Mouse (Mus musculus): ENCODE data around the gene 4932438H23Rik.
"Not testable (repeated sequence)": the region's sequence is repeated elsewhere in the genome, so short reads cannot be mapped to it uniquely, and the experiment has no call there.

The 4932438H23Rik gene

DNA sequence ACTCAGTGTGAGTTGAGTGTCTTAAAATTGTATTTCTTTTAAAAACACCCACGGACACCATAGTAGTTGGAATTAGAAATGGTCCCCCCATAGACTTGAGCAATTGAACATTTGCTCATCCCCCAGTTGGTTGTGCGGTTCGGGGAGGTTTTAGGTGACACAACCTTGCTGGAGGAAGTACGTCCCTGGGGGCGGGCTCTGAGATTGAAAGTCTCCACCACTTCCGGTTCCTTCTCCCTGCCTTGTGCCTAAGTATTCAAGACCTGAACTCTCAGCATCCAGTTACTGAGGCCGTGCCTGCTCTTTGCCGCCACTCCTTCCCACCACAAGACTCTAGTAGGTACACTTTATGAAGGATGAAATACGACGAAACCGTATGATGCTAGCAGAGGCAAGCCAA lies 2.9 kb upstream of the 4932438H23Rik start:
- no peak for DNase-seq

DNA sequence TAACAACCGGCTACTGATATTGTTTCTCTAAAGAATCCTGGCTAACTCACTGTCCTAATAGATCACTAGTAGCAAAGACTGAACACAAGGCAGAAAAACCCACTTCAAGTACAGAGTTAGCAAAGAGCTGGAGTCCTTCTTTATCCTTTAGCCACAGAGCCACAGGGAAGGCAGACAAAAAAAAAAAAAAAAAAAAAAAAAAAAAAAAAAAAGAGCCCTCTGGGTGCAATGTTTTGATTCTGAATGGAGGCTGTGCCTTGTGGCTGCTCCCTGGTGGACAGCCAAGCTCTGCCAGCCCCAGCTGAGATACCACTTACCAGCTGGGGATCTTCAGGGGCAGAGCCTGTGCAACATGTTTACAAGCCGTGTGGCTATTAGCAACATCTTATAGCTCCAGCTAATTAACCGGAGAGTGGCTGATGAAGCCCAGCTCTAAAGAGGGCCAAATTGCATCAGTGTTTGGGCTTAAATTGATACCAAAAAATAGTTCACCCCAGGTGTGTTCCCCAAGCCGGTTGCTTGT lies 2.1 kb upstream of the 4932438H23Rik start:
- DNase-seq, result no peak

DNA sequence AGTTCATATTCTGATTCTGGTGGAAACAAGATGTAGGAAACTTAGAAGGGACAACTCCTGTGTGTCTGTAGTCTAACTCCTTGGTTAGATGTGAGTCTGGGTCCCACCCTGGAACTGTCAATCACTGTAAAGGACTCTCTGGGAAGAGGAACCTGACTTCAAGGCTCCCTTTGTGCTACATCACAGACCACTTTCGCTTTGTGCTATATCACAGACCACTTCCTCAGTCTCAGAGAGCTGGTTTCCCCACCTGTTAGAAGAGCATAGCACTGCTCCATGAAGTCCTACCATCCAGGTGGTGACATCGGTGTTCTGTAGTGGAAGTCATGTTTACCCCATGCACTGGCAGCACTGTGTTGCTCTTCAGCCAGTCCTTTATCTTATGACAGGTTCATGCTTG lies 1.1 kb upstream of the 4932438H23Rik start:
- no peak for DNase-seq

DNA sequence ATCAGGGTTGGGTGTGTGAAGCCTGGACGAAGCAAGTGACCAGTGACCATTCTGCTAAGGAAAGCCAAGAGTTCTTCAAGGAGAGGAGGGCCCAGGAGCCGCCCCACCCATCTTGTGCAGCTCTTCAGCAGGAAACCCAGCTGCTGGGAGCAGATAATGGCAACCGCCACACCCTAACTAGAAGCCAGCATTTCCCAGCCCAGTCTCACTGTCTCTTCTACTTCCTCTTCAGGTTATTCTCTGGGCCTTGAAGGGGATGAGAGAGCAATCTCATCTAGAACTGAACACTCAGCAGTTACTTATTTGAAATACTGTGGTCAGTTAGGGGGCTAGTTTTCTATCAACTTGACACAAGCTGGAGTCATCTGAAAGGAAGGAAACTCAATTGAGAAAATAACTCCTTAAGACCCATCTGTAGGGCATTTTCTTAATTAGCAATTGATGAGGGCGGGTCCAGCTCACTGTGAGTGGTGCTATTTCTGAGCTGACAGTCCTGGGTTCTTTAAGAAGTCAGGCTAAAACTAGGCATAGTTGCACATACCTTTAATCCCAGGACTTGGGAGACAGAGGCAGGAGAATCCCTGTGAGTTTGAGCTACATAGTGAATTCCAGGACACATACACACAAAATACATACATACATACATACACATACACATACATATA lies 8.1 kb downstream of the 4932438H23Rik start:
- no peak for DNase-seq

DNA sequence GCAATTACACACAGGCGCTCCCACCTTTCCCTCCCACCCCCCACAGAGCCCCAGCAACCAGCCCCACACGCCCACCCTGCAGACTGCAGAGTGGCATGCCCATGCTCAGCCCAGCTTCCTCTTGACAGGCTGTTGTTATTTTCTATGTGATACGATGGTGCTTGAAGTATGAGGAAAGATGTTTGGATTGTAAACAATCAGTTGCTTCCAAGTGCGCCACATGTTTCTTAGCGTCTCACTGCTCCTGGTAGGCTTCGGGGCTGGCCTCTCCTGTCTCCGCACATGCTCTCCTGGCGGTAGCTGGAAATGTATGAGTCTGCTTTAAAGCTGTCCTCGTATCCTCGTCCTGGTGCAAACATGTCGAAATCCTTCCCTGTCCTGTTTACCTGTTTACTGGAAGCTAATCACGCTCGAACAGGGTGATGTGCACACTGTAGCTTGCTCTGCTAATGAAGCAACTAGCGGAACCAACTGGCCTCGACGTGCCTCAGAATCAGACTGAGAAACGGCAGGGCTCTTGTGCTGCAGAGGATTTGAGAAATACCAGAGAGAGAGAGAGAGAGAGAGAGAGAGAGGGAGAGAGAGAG lies 9.6 kb downstream of the 4932438H23Rik start:
- no peak for DNase-seq

GRCm38 (mm10) chr16:91084307-91085238 lies 10.3 kb downstream of the 4932438H23Rik start:
- peak; percentile 10 for DNase-seq

- DNase-seq, result no peak
Observed at GRCm38 (mm10) chr16:91083002-91083646, 11.8 kb downstream of the 4932438H23Rik start.

DNA sequence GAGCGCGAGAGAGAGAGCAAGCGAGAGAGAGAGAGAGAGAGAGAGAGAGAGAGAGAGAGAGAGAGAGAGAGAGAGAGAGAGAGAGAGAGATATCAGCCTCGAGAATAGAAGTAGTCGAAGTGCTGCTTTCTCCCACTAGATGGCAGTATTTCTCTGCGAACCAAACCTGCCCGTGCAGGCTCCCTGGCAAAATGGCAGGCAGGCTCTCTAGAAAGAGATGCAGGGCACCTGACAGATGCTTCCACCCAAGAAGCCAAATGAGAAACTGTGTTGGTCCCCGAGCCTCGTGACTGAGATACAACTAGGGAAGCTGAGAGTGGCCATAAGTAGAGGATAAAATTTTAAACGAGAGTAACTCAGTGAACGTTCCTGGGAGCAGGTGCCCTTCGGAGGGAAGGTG lies 13.4 kb downstream of the 4932438H23Rik start:
- DNase-seq, result peak; percentile 76

DNA sequence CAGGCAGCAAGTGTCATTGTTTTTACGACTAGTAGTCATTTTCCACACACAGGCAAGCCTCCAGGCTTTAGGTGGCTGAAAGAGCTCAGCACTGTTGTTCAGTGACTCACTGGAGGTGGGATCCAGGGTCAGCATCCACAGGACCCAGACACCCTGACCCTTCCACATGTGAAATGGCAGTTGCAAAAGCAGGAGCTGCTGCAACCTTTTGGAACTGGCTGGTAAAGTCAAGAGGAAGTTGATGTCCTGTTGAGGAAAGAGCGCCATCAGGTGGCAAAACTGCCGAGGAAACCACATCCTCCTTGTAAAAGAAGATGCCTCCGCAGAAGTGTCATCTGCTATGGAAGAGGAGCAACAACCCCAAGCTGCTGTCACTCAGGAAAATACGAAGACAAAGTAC lies 18.7 kb downstream of the 4932438H23Rik start:
- DNase-seq, result no peak

DNA sequence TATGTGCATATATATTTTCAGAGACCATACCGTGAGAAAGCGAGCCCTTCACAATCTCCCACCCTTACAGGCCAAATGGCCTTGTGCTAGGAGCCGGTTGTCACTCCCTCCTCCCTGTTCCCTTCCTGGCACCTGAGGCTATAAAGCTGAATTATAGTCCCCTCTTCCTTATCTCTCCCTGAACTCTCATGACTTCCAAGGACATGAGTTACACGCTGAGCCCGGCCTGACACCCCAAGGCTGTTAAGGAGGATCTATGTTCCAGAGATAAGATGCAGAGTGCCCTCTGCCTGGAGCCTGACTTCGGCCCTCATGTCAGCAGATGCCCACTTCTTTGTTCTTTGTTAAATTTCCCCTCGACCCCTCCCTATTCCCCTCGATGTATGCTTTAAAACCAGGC lies 19.5 kb downstream of the 4932438H23Rik start:
- not testable (repeated sequence) for DNase-seq

DNA sequence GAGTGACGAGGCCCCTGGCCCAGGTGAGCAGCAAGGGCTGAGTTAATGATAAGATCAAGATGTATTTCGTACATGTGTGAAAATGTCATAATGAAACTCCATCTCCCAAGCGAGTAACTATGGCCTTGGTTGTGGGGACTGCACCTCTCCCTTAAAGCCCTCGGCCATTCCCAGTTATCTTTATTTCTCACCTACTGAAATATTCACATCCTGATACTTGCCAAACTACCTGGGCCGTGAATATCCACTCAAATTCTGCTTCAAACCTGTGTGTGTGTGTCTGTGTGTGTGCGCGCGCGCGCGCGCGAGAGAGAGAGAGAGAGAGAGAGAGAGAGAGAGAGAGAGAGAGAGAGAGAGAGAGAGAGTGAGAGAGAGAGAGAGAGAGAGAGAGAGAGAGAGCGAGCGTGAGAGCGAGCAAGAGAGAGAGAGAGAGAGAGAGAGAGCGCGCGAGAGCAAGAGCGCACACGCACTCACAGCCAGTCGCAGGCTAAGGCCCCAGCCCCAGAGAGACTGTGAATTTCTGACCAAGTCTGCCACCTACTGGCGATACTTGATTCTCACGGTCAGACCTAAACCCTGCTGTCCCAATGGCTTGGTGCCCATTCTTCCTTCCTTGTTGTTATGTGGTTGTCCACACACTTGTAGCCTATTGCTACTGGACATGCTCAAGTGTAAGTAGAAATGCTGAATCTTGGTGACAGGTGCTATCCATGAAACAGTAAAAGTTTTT lies 21.6 kb downstream of the 4932438H23Rik start:
- DNase-seq, result peak; percentile 93

DNA sequence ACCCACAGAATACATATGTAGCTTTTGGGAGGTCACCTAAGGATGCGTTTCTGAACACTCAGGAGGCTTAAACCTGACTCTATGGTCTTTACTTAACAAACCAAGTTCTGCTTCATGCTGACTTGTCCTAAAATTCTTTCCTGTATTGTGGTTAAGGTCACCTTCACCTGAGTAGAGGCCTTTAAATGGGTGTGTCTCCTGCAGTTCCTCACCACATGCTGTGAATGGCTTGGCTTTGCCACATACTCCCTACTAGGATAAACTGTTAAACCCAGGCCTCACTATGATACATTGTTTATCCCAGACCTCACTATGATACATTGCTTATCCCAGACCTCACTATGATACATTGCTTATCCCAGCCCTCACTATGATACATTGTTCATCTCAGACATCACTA lies 22.7 kb downstream of the 4932438H23Rik start:
- no peak for DNase-seq

- peak; percentile 44 for DNase-seq
Observed at GRCm38 (mm10) chr16:91068969-91069368, 26.0 kb downstream of the 4932438H23Rik start.

DNA sequence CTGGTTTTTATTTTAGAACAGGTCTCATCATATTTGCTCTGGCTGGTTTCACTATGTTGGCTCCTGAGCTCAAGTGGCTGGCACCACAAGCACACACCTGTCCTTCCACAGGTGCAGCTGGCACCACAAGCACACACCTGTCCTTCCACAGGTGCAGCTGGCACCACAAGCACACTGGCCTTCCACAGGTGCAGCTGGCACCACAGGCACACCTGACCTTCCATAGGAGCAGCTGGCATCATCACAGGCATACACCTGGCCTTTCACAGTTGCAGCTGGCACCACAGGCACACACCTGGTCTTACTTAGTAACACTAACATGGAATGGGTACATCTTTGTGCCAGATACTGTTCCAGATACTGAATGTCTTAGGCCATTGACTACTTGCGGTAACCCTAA lies 27.8 kb downstream of the 4932438H23Rik start:
- DNase-seq, result no peak

DNA sequence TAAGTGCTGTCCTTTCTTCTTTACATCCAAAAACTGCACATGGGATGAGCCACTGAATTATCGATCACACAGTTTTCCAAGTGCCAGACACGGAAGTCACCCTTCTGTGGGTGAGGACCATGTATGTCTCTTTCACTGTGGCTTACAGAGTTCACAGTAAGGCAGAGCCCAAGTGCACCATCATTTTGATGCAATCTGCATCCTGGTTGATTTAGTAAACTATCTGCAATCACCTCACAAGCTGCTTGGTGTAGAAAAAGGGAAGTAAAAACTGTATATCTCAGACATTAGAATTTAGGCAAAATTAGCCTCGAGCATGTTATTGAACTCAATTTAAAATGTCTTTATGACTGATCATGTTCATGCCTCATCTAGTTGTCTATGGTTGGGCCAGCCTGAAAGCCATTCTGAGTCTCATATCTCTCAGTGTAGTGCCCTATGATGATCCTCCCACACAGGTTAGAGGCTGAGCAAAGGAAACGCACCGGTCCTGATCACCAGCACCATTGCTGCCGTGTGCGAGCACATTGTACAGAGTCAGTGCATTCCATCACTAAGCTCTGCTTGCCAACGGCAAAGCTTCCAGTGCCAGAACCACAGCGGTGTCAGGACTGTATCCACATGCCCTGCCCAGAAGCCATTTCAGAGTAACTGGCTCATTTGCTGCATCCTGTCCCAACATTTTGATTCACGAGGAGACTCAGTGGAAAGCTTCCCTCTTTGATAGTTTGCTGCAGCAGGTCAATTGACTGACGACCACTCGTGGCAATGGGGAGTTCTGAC lies 30.1 kb downstream of the 4932438H23Rik start:
- no peak for DNase-seq

GRCm38 (mm10) chr16:91063786-91064185 lies 31.1 kb downstream of the 4932438H23Rik start:
- DNase-seq, result no peak

- no peak for DNase-seq
Observed at GRCm38 (mm10) chr16:91061531-91062318, 33.2 kb downstream of the 4932438H23Rik start.

- DNase-seq, result no peak
Observed at GRCm38 (mm10) chr16:91057741-91058140, 37.2 kb downstream of the 4932438H23Rik start.

GRCm38 (mm10) chr16:91057261-91057660 lies 37.7 kb downstream of the 4932438H23Rik start:
- no peak for DNase-seq

- DNase-seq, result peak; percentile 46
Observed at GRCm38 (mm10) chr16:91056043-91056821, 38.7 kb downstream of the 4932438H23Rik start.
